Mouse (Mus musculus) testis, adult 2 months (tissue): ENCODE measurements around the gene Maml2.

Source experiments
- CTCF ChIP-seq: fragments of 200-500 bp; IDR thresholded peaks from 2 replicates; pipeline ENCODE4 v1.5.1; 2012; ENCODE audit warnings: low read depth, mild to moderate bottlenecking, inconsistent platforms, low read length, moderate library complexity; ENCODE audit not compliant: control insufficient read depth, insufficient read depth, insufficient replicate concordance
- POLR2A ChIP-seq: fragments of 200-500 bp; IDR thresholded peaks from 2 replicates; pipeline ENCODE4 v1.6.1; 2012; ENCODE audit warnings: low read depth, mild to moderate bottlenecking, inconsistent platforms, low read length, moderate library complexity; ENCODE audit not compliant: control insufficient read depth

GRCm38 (mm10) chr9:13515976-13516375 lies 218.2 kb downstream of the Maml2 start:
- TF ChIP-seq POLR2A (no peak), CTCF (no peak)
